Mouse (Mus musculus) megakaryocyte, embryonic 14.5 days (primary cell): ENCODE measurements at regions not wholly inside any gene's neighbourhood (a gene's known extent, or its start where the extent isn't known, plus 50 kb on each side); places are given as distances from the start of the nearest gene placed in this dataset.

Experiments used
- FLI1 ChIP-seq: IDR thresholded peaks from 2 replicates; pipeline ENCODE4 v1.6.1; 2012; ENCODE audit warnings: low read length, inconsistent platforms, mixed read lengths
- GATA1 ChIP-seq: IDR thresholded peaks from 3 replicates; pipeline ENCODE4 v1.6.1; 2012; ENCODE audit warnings: mixed read lengths, low read length, inconsistent platforms, borderline replicate concordance

GRCm38 (mm10) chr1:168007456-168007855, 318.4 kb downstream of the Lmx1a start:
- TF ChIP-seq GATA1 (no peak), FLI1 (no peak)
